Mouse (Mus musculus): ENCODE results near the gene Tnfrsf18. TPM values are rescaled to one million over a fixed set of nuclear protein-coding genes. Genes with fewer than 3 reads are reported as not detected.

The Tnfrsf18 gene
- total and polyA plus RNA-seq, 3 experiments = 9.3 to 16.2 TPM; not detected in 1

DNA sequence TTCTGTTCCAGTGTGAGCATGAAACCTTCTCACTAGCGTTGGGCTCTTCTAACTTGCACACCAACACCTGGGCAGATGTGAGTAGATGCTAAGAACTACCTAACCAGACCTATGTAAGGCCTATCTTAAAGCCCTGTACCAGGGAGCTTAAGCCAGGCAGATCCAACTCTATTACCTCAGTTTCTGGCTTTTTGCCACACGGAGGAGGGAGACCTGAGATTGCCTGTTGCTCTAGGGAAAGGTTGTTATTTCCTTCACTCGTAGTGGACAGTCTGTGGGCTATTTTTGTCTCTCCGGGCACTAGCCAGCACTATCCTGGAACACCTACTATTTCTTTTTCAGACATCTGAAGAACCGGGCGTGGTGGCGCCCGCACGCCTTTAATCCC, 38.5 kb downstream of the Tnfrsf18 start:
- Histone ChIP-seq H3K4me3 (ENCODE audit: control insufficient read depth in 1 of 2, insufficient read depth in 1 of 2, low read depth in 2 of 2, low read length in 2 of 2) (no peak overlapping the region), H3K9ac (ENCODE audit: control insufficient read depth, low read depth, low read length, poor library complexity, severe bottlenecking) (no peak overlapping the region), H3K27ac (ENCODE audit: control insufficient read depth, low read depth, low read length) (no peak overlapping the region), H3K79me2 (ENCODE audit: control insufficient read depth, insufficient read depth, low read length, poor library complexity) (no peaks in the 10 kb centered on the region), H3K27me3 (ENCODE audit: control insufficient read depth in 1 of 2, insufficient read depth in 2 of 2, low read length in 2 of 2) (no peaks in the 10 kb centered on the region; a peak in 1 of 4 replicates), H3K9me3 (replicated peaks; ENCODE audit: insufficient read depth, low read length) (no peaks in the 10 kb centered on the region), H3K4me1 (ENCODE audit: control insufficient read depth in 1 of 2, insufficient read depth in 2 of 2, low read length in 2 of 2) (peaks cover 0 to 14% of the 10 kb centered on the region in 2 experiments; a peak in 3 of 4 replicates), H3K36me3 (ENCODE audit: control insufficient read depth in 1 of 2, insufficient read depth in 2 of 2, low read length in 2 of 2) (peaks cover 0 to 7% of the 10 kb centered on the region in 2 experiments; a peak in 2 of 4 replicates)
- TF ChIP-seq POLR2A (IDR thresholded peaks at IDR 0.05; ENCODE audit: control insufficient read depth in 1 of 2, insufficient read depth in 1 of 2, low read depth in 1 of 2, low read length in 2 of 2, poor library complexity in 1 of 2) (no peak), GATA1 (IDR thresholded peaks at IDR 0.05; ENCODE audit: low read depth, low read length) (no peak), KAT2A (conservative IDR thresholded peaks at IDR 0.05; ENCODE audit: low read depth, low read length) (no peak), SMC3 (IDR thresholded peaks at IDR 0.05; ENCODE audit: low read depth, low read length) (no peak), RCOR1 (IDR thresholded peaks at IDR 0.05; ENCODE audit: low read depth, low read length) (no peak), TAL1 (IDR thresholded peaks at IDR 0.05; ENCODE audit: low read length) (no peak), TBP (IDR thresholded peaks at IDR 0.05; ENCODE audit: low read depth, low read length) (no peak), HCFC1 (IDR thresholded peaks at IDR 0.05; ENCODE audit: low read depth, low read length) (no peak), ZKSCAN1 (IDR thresholded peaks at IDR 0.05; ENCODE audit: low read depth, low read length) (no peak), CTCF (IDR thresholded peaks at IDR 0.05 in 2 of 3, conservative IDR thresholded peaks at IDR 0.05 in 1 of 3; ENCODE audit: control insufficient read depth in 1 of 3, insufficient read depth in 1 of 3, low read depth in 2 of 3, low read length in 3 of 3, poor library complexity in 1 of 3, severe bottlenecking in 1 of 3) (no peak), RAD21 (IDR thresholded peaks at IDR 0.05; ENCODE audit: low read depth, low read length) (no peak), USF2 (IDR thresholded peaks at IDR 0.05; ENCODE audit: borderline replicate concordance in 1 of 2, insufficient read depth in 1 of 2, low read depth in 1 of 2, low read length in 2 of 2) (no peak), ZC3H11A (IDR thresholded peaks at IDR 0.05; ENCODE audit: low read depth, low read length) (no peak), SIN3A (IDR thresholded peaks at IDR 0.05; ENCODE audit: low read length) (no peak), NELFE (IDR thresholded peaks at IDR 0.05; ENCODE audit: low read depth, low read length) (no peak), BHLHE40 (IDR thresholded peaks at IDR 0.05; ENCODE audit: borderline replicate concordance, low read depth, low read length) (no peak), EP300 (IDR thresholded peaks at IDR 0.05; ENCODE audit: low read depth in 1 of 2, low read length in 2 of 2) (no peak)
- no peak for DNase-seq (ENCODE audit: low read depth, low spot score)

- Histone ChIP-seq H3K79me2 (ENCODE audit: control insufficient read depth, insufficient read depth, low read length, poor library complexity) (no peaks in the 10 kb centered on the region), H3K27me3 (ENCODE audit: control insufficient read depth in 1 of 2, insufficient read depth in 2 of 2, low read length in 2 of 2) (no peaks in the 10 kb centered on the region; a peak in 1 of 4 replicates), H3K9me3 (replicated peaks; ENCODE audit: insufficient read depth, low read length) (no peaks in the 10 kb centered on the region), H3K4me3 (ENCODE audit: control insufficient read depth in 1 of 2, insufficient read depth in 1 of 2, low read depth in 2 of 2, low read length in 2 of 2) (no peak overlapping the region), H3K27ac (ENCODE audit: control insufficient read depth, low read depth, low read length) (no peak overlapping the region), H3K36me3 (ENCODE audit: control insufficient read depth in 1 of 2, insufficient read depth in 2 of 2, low read length in 2 of 2) (peaks cover 0 to 7% of the 10 kb centered on the region in 2 experiments; a peak in 2 of 4 replicates), H3K4me1 (ENCODE audit: control insufficient read depth in 1 of 2, insufficient read depth in 2 of 2, low read length in 2 of 2) (peaks cover 0 to 14% of the 10 kb centered on the region in 2 experiments; a peak in 3 of 4 replicates), H3K9ac (ENCODE audit: control insufficient read depth, low read depth, low read length, poor library complexity, severe bottlenecking) (no peak overlapping the region)
- TF ChIP-seq MYC (IDR thresholded peaks at IDR 0.05; ENCODE audit: low read depth, low read length) = no peak
- TF ChIP-seq POLR2A (IDR thresholded peaks at IDR 0.05; ENCODE audit: control insufficient read depth in 1 of 2, insufficient read depth in 1 of 2, low read depth in 1 of 2, low read length in 2 of 2, poor library complexity in 1 of 2) = no peak
- TF ChIP-seq KAT2A (conservative IDR thresholded peaks at IDR 0.05; ENCODE audit: low read depth, low read length) = no peak
- TF ChIP-seq ZKSCAN1 (IDR thresholded peaks at IDR 0.05; ENCODE audit: low read depth, low read length) = no peak
- TF ChIP-seq USF1 (IDR thresholded peaks at IDR 0.05; ENCODE audit: low read depth, low read length) = no peak
- no peak for TF ChIP-seq USF2 (IDR thresholded peaks at IDR 0.05; ENCODE audit: borderline replicate concordance in 1 of 2, insufficient read depth in 1 of 2, low read depth in 1 of 2, low read length in 2 of 2)
- no peak for TF ChIP-seq RAD21 (IDR thresholded peaks at IDR 0.05; ENCODE audit: low read depth, low read length)
- TF ChIP-seq UBTF (IDR thresholded peaks at IDR 0.05; ENCODE audit: borderline replicate concordance, insufficient read depth, low read depth, low read length) = no peak
- TF ChIP-seq MEF2A (IDR thresholded peaks at IDR 0.05; ENCODE audit: extremely low read depth, insufficient replicate concordance, low read depth, low read length, poor library complexity, severe bottlenecking) = no peak
- no peak for TF ChIP-seq MYB (IDR thresholded peaks at IDR 0.05; ENCODE audit: low read depth, low read length)
- no peak for TF ChIP-seq JUND (IDR thresholded peaks at IDR 0.05; ENCODE audit: low read depth, low read length)
- DNase-seq (ENCODE audit: low read depth, low spot score) = no peak
These were observed 39.4 kb downstream of the Tnfrsf18 start for GRCm38 (mm10) chr4:156065156-156065894.
